Mouse (Mus musculus) MEL (cell line): Measurements from ENCODE around the gene Gria3. TPM values are rescaled to one million over a fixed set of nuclear protein-coding genes. Genes with fewer than 3 reads are reported as not detected.

Experiments used
- DNase-seq: peaks from one replicate; pipeline ENCODE4 v3.0.0; 2011; ENCODE audit warnings: low read depth, low spot score
- H3K27ac ChIP-seq: 2 replicates; pipeline ENCODE4 v1.5.1; 2012; ENCODE audit warnings: low read depth, mild to moderate bottlenecking, control low read depth, low read length, moderate library complexity; ENCODE audit not compliant: control insufficient read depth
- H3K27me3 ChIP-seq, 2 experiments: fragments of 150-350 bp in 1 of 2; sonication (generic) in 1 of 2; 2 replicates each; pipeline ENCODE4 v1.6.1; 2012; ENCODE audit warnings: low read length in 2 of 2, mild to moderate bottlenecking in 2 of 2, improper control_type of control experiment in 1 of 2, moderate library complexity in 1 of 2; ENCODE audit not compliant: insufficient read depth in 2 of 2, control insufficient read depth in 1 of 2
- H3K36me3 ChIP-seq, 2 experiments: 2 replicates each; pipeline ENCODE4 v1.6.1; 2012 to 2014; ENCODE audit warnings: low read length in 2 of 2, improper control_type of control experiment in 1 of 2, inconsistent platforms in 1 of 2, mild to moderate bottlenecking in 1 of 2; ENCODE audit not compliant: insufficient read depth in 2 of 2, control insufficient read depth in 1 of 2
- H3K4me1 ChIP-seq, 2 experiments: fragments of 150-350 bp in 1 of 2; sonication (generic) in 1 of 2; 2 replicates each; pipeline ENCODE4 v1.6.1; 2012; ENCODE audit warnings: low read length in 2 of 2, improper control_type of control experiment in 1 of 2, mild to moderate bottlenecking in 1 of 2; ENCODE audit not compliant: insufficient read depth in 2 of 2, control insufficient read depth in 1 of 2
- H3K4me3 ChIP-seq, 2 experiments: fragments of 150-350 bp in 1 of 2; sonication (generic) in 1 of 2; 2 replicates each; pipeline ENCODE4 v1.5.1; 2012; ENCODE audit warnings: low read depth in 2 of 2, low read length in 2 of 2, mild to moderate bottlenecking in 2 of 2, moderate library complexity in 2 of 2, control low read depth in 1 of 2, improper control_type of control experiment in 1 of 2; ENCODE audit not compliant: control insufficient read depth in 1 of 2, insufficient read depth in 1 of 2
- H3K79me2 ChIP-seq: 2 replicates; pipeline ENCODE4 v1.6.1; 2012; ENCODE audit warnings: mild to moderate bottlenecking, low read length, moderate library complexity; ENCODE audit not compliant: control insufficient read depth, poor library complexity, insufficient read depth
- H3K9ac ChIP-seq: 2 replicates; pipeline ENCODE4 v1.6.1; 2012; ENCODE audit warnings: low read depth, mild to moderate bottlenecking, control low read depth, low read length, moderate library complexity; ENCODE audit not compliant: control insufficient read depth, poor library complexity, severe bottlenecking
- H3K9me3 ChIP-seq: fragments of 150-350 bp; sonication (generic); replicated peaks from 2 replicates; pipeline ENCODE4 v1.6.1; 2012; ENCODE audit warnings: mild to moderate bottlenecking, low read length, improper control_type of control experiment, moderate library complexity; ENCODE audit not compliant: insufficient read depth
- BHLHE40 ChIP-seq: IDR thresholded peaks from 2 replicates; pipeline ENCODE4 v1.6.1; 2012; ENCODE audit warnings: low read depth, mild to moderate bottlenecking, inconsistent platforms, low read length, improper control_type of control experiment, borderline replicate concordance
- CHD2 ChIP-seq: IDR thresholded peaks from 2 replicates; pipeline ENCODE4 v1.6.1; 2011; ENCODE audit warnings: low read length, improper control_type of control experiment
- CTCF ChIP-seq, 3 experiments: IDR thresholded peaks in 2 of 3; conservative IDR thresholded peaks in 1 of 3; 2 replicates each; pipeline ENCODE4 v1.5.1; 2011 to 2012; ENCODE audit warnings: low read length in 3 of 3, low read depth in 2 of 3, mild to moderate bottlenecking in 2 of 3, improper control_type of control experiment in 1 of 3, inconsistent platforms in 1 of 3, mixed read lengths in 1 of 3, moderate library complexity in 1 of 3; ENCODE audit not compliant: control insufficient read depth in 1 of 3, insufficient read depth in 1 of 3, poor library complexity in 1 of 3, severe bottlenecking in 1 of 3
- ELF1 ChIP-seq: IDR thresholded peaks from 2 replicates; pipeline ENCODE4 v1.6.1; 2014; ENCODE audit warnings: low read depth, mild to moderate bottlenecking, inconsistent platforms, low read length, improper control_type of control experiment, moderate library complexity
- GABPA ChIP-seq: IDR thresholded peaks from 2 replicates; pipeline ENCODE4 v1.6.1; 2012; ENCODE audit warnings: low read depth, mild to moderate bottlenecking, inconsistent platforms, low read length, improper control_type of control experiment, moderate library complexity
- GATA1 ChIP-seq: IDR thresholded peaks from 2 replicates; pipeline ENCODE4 v1.6.1; 2011; ENCODE audit warnings: low read depth, low read length, improper control_type of control experiment
- HCFC1 ChIP-seq: IDR thresholded peaks from 2 replicates; pipeline ENCODE4 v1.6.1; 2012; ENCODE audit warnings: low read depth, mild to moderate bottlenecking, inconsistent platforms, low read length, improper control_type of control experiment, moderate library complexity
- JUND ChIP-seq: IDR thresholded peaks from 2 replicates; pipeline ENCODE4 v1.6.1; 2011; ENCODE audit warnings: low read depth, mild to moderate bottlenecking, improper control_type of control experiment, low read length
- MAFK ChIP-seq: IDR thresholded peaks from 2 replicates; pipeline ENCODE4 v1.6.1; 2011; ENCODE audit warnings: low read depth, mild to moderate bottlenecking, low read length, improper control_type of control experiment, borderline replicate concordance
- MAZ ChIP-seq: IDR thresholded peaks from 2 replicates; pipeline ENCODE4 v1.6.1; 2012; ENCODE audit warnings: low read depth, mild to moderate bottlenecking, inconsistent platforms, low read length, improper control_type of control experiment
- MXI1 ChIP-seq: IDR thresholded peaks from 2 replicates; pipeline ENCODE4 v1.6.1; 2011; ENCODE audit warnings: mild to moderate bottlenecking, low read depth, low read length, improper control_type of control experiment
- NRF1 ChIP-seq: IDR thresholded peaks from 2 replicates; pipeline ENCODE4 v1.6.1; 2014; ENCODE audit warnings: low read depth, mild to moderate bottlenecking, inconsistent platforms, low read length, improper control_type of control experiment, moderate library complexity; ENCODE audit not compliant: poor library complexity, insufficient read depth, severe bottlenecking
- POLR2AphosphoS2 ChIP-seq: IDR thresholded peaks from 2 replicates; pipeline ENCODE4 v1.6.1; 2011; ENCODE audit warnings: low read length, improper control_type of control experiment
- POLR2AphosphoS5 ChIP-seq: IDR thresholded peaks from 2 replicates; pipeline ENCODE4 v1.6.1; 2012; ENCODE audit warnings: low read depth, borderline replicate concordance, mild to moderate bottlenecking, inconsistent platforms, low read length, moderate library complexity, mixed read lengths
- SIN3A ChIP-seq: IDR thresholded peaks from 2 replicates; pipeline ENCODE4 v1.6.1; 2012; ENCODE audit warnings: low read length, improper control_type of control experiment, inconsistent platforms
- TBP ChIP-seq: IDR thresholded peaks from 2 replicates; pipeline ENCODE4 v1.8.0; 2011; ENCODE audit warnings: low read depth, low read length, improper control_type of control experiment
- ZNF384 ChIP-seq: IDR thresholded peaks from 2 replicates; pipeline ENCODE4 v1.6.1; 2012; ENCODE audit warnings: low read depth, mild to moderate bottlenecking, inconsistent platforms, low read length, improper control_type of control experiment
- polyA plus RNA-seq, 2 experiments: library from polyadenylated mRNA; stranded (reverse) in 1 of 2; unstranded in 1 of 2; fragments of >175 nt in 1 of 2; fragments of >200 nt in 1 of 2; gene quantifications; 2 replicates each; pipeline versions ENCODE4 v1.2.1 to v1.2.4; 2012; ENCODE audit warnings: low replicate concordance in 2 of 2, low read depth in 1 of 2; ENCODE audit not compliant: insufficient read length in 2 of 2, insufficient read depth in 1 of 2, missing spikeins in 1 of 2
- total RNA-seq: library from RNA; depleted of rRNA; stranded (reverse); fragments of 300-350 nt; gene quantifications from 2 replicates; pipeline ENCODE4 v1.2.3, GENCODE M21; 2012

Gria3 gene
- total and polyA plus RNA-seq, 3 experiments: not detected

- DNase-seq: no peak
- no peaks in the 10 kb centered on the region for H3K27me3 ChIP-seq
- H3K9me3 ChIP-seq: no peaks in the 10 kb centered on the region
- H3K9ac ChIP-seq: no peak overlapping the region
- H3K4me1 ChIP-seq: peaks cover 0 to 3% of the 10 kb centered on the region in 2 experiments; a peak in 1 of 4 replicates
- no peaks in the 10 kb centered on the region for H3K79me2 ChIP-seq
- H3K36me3 ChIP-seq: peaks cover 0 to 3% of the 10 kb centered on the region in 2 experiments; a peak in 1 of 4 replicates
- no peak overlapping the region for H3K4me3 ChIP-seq
- TF ChIP-seq BHLHE40 (no peak), MXI1 (no peak), SIN3A (no peak), ELF1 (no peak), TBP (no peak), MAZ (no peak)
- TF ChIP-seq, all 39 proteins: peak for 0
- H3K27ac ChIP-seq: no peak overlapping the region
These were observed 1.1 kb downstream of the Gria3 start for GRCm38 (mm10) chrX:41401590-41402240.

- Histone ChIP-seq H3K9me3 (no peaks in the 10 kb centered on the region), H3K79me2 (no peaks in the 10 kb centered on the region), H3K9ac (no peak overlapping the region), H3K27me3 (no peaks in the 10 kb centered on the region), H3K4me3 (no peak overlapping the region), H3K36me3 (peaks cover 0 to 3% of the 10 kb centered on the region in 2 experiments; a peak in 1 of 4 replicates), H3K4me1 (peaks cover 0 to 3% of the 10 kb centered on the region in 2 experiments; a peak in 1 of 4 replicates), H3K27ac (no peak overlapping the region)
- no peak for DNase-seq
- TF ChIP-seq TBP: no peak
- no peak for TF ChIP-seq JUND
- TF ChIP-seq POLR2AphosphoS5: no peak
- no peak for TF ChIP-seq ZNF384
- no peak for TF ChIP-seq CHD2
- TF ChIP-seq NRF1: no peak
- no peak for TF ChIP-seq GABPA
- no peak for TF ChIP-seq GATA1
- no peak for TF ChIP-seq HCFC1
These were observed 2.0 kb downstream of the Gria3 start for GRCm38 (mm10) chrX:41402656-41403055.

DNA sequence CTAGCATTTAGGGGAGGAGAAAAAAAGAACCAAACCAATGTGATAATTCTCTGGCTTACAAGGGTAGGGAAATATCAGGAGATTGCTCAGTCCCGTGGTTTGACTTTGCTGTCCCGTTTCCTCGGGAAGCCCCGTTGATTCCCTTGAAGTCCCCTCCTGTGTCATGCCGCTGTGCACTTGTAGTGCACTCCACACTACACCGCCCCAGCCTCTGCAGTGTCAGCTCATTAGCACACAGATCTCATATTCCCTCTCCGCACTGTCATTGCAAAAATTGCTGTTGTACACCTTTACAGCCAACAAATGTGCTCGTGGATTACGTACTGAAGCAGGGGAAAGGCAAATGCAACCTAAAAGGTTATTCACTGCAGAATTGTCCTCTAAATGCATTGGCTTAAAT is 5.6 kb downstream of the Gria3 start:
- Histone ChIP-seq H3K27ac (no peak overlapping the region), H3K36me3 (no peaks in the 10 kb centered on the region), H3K4me3 (no peak overlapping the region), H3K79me2 (no peaks in the 10 kb centered on the region), H3K9me3 (no peaks in the 10 kb centered on the region), H3K27me3 (no peaks in the 10 kb centered on the region), H3K9ac (no peak overlapping the region), H3K4me1 (no peaks in the 10 kb centered on the region)
- DNase-seq: no peak
- TF ChIP-seq GATA1 (no peak), CTCF (IDR thresholded peaks at IDR 0.05 in 2 of 3, conservative IDR thresholded peaks at IDR 0.05 in 1 of 3; ENCODE audit: control insufficient read depth in 1 of 3, insufficient read depth in 1 of 3, low read depth in 2 of 3, low read length in 3 of 3, poor library complexity in 1 of 3, severe bottlenecking in 1 of 3) (no peak), MAFK (no peak), POLR2AphosphoS2 (no peak)
